Mouse (Mus musculus): ENCODE data around the gene Itga4.

Itga4 gene

DNA sequence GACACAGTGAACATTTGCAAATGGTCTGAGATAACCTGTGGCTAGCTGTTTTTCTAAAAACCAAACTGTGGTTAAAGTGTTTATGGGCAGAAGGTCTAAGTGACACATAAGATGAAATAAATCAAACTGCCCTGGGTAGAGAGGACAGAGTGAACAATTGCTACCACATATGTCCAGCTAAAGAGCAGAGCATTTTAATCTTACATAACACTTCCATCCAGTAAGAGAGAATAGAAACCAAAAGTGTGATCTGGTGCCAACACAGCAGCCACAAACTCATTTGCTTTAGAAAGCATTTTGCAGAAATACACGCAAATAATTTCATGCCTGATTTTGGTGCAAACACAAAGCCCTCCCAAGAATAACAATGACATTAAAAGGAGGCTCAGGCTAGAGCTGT, 83.8 kb downstream of the Itga4 start:
- in situ Hi-C loops (cut with MboI, MseI), result loop anchor here in 1 of 2 experiments (5.0 kb wide), 1 partner anchor 937 kb away; no protein-coding TSS in a partner anchor

GRCm38 (mm10) chr2:79343115-79343514, 87.9 kb downstream of the Itga4 start:
- in situ Hi-C loops (cut with MboI, MseI), result no loop called here

DNA sequence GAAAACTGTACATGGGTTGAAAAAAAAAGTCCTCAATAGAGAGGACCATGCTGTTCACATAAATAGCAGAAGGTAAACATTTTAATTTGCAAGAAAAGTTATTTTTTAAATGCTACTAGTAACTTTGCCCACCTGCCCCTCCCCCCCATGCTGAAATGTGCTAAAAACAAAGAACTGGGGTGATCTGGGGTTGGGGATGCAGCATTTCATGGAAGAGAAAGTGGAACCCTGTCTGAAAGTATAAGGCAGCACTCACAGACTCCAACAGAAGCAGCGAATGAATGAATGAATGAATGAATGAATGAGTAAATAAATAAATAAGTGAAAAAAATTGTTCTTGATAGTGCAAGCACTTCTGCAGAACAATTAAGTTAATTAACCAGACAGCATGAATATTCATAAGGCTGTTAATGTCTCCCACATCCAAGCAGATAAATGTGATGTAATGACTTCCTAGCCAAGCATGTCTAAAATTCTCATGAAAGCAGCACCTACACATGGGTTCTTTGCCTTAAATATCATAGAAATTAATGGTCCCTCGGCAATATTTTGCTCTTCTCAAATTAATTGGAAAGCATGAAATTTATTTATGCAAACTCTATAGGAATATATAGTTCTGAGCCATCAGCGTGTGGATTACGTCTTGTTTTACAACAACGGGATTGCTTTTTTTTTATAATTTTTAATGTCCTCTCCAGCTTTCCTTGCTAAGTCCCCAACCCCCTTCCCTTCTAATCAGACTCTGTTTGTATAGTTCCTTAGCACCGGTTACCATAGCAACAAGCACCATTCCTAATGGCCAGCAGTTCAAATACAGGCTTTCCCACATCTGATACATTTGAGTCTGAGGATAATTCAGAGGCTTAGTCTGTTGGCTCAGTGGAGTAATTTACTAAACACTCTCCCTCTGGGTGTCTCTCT, 96.2 kb downstream of the Itga4 start:
- in situ Hi-C loops (cut with MboI, MseI), result loop anchor here in 1 of 2 experiments (25.0 kb wide), 1 partner anchor 1314 kb away; no protein-coding TSS in a partner anchor

DNA sequence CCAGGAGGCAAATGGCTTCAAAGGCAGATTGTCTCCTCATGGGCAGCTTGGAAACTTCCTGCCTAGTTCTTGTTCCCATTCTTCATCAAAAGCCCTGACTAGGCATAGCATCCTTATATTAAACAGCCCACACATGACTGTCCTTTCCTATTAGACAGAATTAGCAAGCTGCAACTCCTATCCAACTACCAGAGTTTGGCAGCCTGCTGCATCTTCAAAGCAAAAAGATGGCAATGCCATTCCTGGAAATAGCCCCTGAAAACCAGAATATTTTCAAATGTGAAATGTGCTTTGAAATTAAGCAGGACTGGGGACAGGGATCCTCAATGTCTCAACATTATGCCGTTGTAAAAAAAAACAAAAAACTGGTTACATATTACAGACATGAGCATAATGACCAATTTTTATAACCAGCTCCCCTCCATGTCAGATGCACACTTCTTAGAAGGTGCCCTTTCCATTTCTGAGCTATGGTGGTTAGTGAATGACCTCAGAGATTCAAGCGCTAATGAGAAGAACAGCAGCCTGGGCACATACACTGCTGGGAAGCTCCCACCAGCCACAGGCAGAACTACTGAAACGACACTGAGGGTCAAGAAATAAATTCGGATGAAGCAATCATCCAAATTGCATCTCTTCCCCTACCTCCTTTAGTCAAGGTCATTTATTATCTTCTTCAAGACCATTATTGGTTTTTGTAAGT, 97.0 kb downstream of the Itga4 start:
- in situ Hi-C loops (cut with MboI, MseI), result loop anchor here in 1 of 2 experiments (25.0 kb wide), 1 partner anchor 1315 kb away; no protein-coding TSS in a partner anchor

DNA sequence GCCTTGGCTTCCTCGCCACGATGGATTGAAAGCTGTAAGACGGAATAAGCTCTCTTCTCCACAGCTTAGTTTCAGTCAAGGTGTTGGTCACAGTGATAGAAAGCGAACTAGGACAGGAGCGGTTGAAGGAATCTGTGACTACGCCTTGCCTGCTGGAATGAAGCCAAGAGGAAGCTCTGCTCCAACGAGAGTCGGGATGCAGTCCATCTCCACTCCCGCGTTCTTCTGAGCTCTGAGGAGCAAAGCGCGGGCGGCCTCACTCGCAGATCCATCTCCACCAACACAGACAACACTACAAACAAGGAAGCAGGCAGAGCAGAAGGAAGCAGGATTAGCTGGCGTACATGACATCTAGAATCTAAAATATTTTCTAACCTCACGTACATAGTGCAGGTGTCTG, 99.5 kb downstream of the Itga4 start:
- in situ Hi-C loops (cut with MboI, MseI), result loop anchor here in 1 of 2 experiments (25.0 kb wide), 1 partner anchor 1317 kb away; no protein-coding TSS in a partner anchor

DNA sequence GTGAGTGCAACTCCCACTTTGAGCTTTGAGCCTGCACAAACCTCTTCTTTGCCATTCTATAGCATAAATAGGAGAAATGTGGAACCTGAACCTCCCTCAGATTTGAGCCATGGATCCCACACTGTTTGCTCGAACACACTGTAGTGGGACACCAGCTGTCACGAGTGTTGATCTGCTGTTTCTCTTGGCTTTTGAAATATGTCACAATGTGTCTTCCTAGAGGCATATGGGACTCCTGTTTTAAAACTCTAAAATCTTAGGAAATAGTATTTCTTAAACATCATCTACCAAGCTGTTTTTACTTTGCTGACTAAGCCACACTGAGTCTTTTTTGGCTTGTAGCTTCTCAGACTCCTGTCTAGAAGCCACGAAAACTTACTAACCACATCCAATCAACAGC, 102.6 kb downstream of the Itga4 start:
- in situ Hi-C loops (cut with MboI, MseI), result loop anchor here in 1 of 2 experiments (25.0 kb wide), 1 partner anchor 1321 kb away; no protein-coding TSS in a partner anchor

GRCm38 (mm10) chr2:79362029-79362428, 106.8 kb downstream of the Itga4 start:
- in situ Hi-C loops (cut with MboI, MseI), result loop anchor here in 1 of 2 experiments (25.0 kb wide), 1 partner anchor 1325 kb away; no protein-coding TSS in a partner anchor

DNA sequence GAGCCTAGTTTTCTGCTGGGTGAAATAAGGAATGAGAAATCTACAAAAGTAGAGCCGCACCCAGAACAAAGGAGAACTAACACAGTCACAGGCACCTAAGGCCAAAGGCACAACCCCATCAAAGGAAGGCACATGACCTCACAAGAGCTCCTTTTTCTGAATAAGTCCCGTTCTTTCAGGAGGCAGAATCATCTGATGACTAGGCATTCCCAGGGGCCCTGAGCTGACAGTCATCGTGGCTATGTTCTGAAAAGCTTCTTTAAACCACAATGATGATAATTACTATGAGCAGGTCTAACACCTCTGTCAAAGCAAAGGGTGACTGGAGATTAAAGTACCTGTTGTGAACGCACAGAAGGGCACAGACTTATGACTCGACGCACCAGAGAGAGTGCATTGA, 108.7 kb downstream of the Itga4 start:
- in situ Hi-C loops (cut with MboI, MseI), result loop anchor here in 1 of 2 experiments (25.0 kb wide), 1 partner anchor 1327 kb away; no protein-coding TSS in a partner anchor

DNA sequence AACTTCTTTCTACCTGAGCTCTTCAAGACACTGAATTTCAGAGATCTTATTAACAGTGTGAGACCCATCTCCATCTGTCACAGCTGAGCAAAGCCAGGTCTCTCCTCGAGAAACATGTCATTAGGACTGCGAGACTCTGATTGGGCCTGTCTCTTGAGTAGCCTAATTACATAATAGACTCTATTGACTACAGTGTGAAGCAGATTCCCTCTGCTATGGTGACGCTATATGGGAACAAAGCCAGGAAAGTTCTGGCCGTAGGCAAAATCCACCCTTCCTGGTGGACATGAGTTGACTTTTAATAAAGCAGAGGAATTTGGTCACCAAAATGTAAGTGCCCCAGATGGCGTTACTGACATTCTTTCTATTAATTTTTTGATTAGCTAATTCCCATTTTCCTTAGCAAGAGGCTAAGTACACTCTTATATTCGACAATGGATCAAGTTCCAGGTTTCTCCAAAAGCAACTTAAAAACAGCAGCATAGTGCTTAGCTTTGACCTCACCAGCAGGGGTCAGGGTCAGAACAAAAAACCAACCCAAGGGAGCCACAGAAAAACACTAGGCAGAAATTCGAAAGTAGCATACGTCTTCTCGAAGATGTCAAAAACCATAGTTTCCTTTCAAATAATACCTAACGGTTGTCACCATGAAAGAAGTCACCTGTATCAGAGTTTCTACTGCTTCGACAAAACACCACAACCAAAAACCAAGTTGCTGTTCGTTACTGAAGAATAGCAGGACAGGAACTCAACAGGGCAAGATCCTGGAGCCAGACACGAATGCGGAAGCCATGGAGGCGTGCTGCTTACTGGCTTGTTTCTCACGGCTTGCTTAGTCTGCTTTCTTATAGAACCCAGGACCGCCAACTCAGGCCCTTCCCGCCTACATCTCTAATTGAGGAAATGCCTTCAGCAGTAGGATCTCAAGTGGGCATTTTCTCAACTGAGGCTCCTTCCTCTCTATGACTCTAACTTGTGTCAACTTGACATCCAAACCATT, 112.5 kb downstream of the Itga4 start:
- in situ Hi-C loops (cut with MboI, MseI), result loop anchor here in 1 of 2 experiments (25.0 kb wide), 1 partner anchor 1330 kb away; no protein-coding TSS in a partner anchor

- in situ Hi-C loops (cut with MboI, MseI), result loop anchor here in 1 of 2 experiments (25.0 kb wide), 1 partner anchor 1331 kb away; no protein-coding TSS in a partner anchor
Observed at GRCm38 (mm10) chr2:79368661-79369060, 113.4 kb downstream of the Itga4 start.

DNA sequence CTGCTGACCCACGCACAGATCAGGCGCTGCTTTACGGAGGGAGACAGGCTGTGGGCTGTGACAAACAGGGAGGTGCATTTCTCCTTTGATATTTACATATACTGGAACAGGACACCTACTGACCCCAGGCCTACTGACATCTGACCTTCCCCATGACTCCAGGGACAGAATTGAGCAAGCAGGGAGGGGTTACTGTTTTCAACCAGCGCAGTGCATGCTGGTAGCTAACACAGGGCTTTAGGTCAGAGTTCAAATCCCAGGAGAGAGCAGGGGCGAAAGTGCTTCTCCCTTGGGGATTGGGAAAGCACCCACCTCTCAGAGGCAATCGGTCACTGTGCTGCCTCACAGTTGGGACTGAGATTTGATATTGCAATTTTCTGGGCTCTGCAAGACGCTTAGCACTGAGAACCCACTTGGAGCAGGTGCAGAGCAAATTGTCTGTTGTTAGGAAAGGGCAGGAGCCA, 113.9 kb downstream of the Itga4 start:
- in situ Hi-C loops (cut with MboI, MseI), result loop anchor here in 1 of 2 experiments (25.0 kb wide), 1 partner anchor 1332 kb away; no protein-coding TSS in a partner anchor

- in situ Hi-C loops (cut with MboI, MseI), result loop anchor here (5.0 to 25.0 kb wide), 6 partner anchors 127 to 1333 kb away; no protein-coding TSS in a partner anchor
Observed at GRCm38 (mm10) chr2:79369905-79370304, 114.7 kb downstream of the Itga4 start.

DNA sequence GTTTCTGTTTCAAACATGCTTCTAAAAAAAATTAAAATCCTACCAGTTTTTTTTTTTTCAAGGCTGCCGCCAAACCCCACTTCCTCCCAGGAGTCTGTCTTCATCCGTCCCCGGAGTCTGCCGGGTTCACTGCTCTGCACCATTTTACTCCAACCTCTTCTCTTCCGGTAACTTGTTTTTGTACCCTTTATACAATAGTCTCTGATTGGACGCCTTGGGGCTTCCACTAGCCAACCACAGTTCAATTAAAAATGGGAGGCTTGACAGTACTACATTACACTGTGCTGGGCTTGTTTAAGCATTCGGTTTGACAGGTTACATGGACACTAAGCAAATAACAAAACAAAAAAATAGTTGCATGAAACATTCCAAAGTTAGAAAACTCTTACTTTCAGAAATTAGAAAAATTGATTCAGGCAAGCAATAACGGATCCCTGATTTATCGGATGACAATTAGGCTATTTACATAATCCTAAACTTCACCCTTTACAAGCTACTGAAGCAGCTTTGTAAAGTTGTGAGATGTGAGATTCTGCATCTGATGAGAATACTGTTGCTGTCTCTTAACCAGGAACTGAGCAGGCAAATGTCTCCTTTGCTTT, 115.6 kb downstream of the Itga4 start:
- in situ Hi-C loops (cut with MboI, MseI), result loop anchor here (5.0 to 25.0 kb wide), 6 partner anchors 126 to 1334 kb away; no protein-coding TSS in a partner anchor

DNA sequence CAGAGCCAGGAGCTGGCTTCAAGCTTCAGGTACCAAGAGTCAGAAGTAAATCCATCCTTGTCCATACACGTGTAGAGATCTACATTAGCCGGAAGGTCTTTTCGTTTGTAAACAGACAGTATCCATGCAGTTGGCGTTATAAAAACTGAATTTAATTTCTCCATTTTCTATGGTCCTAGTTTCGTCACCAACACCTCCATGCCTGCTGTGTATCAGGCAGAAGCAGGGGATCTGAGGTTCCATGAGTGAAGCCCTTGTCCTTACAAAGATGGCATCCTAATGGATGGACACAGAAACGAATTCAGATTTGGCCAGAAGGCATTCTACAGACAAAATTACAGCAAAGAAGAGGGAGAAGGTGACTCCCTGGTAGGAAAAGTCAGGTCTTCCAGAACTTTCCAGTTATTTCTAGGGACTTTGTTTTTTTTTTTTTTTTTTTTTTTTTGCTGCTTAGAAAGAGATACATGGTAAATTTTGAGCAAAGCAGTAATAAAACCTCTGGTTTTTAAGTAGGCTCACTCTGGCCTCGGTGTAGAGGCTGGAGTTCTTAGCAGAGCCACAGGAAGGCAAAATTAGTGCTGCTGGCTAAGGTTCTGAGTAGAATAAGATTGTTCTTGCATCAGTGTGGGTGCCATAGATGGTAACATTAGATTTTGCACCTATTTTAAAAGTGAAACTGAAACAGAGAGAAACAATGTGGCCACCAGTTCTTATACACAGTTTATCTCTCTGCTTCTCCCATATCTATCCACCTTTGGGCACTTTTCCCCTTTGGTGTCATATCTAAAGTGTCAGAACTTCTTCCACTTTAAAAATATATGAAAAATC, 116.3 kb downstream of the Itga4 start:
- in situ Hi-C loops (cut with MboI, MseI), result loop anchor here (5.0 to 25.0 kb wide), 6 partner anchors 126 to 1334 kb away; no protein-coding TSS in a partner anchor

GRCm38 (mm10) chr2:79372154-79372467, 116.9 kb downstream of the Itga4 start:
- in situ Hi-C loops (cut with MboI, MseI), result loop anchor here (5.0 to 25.0 kb wide), 6 partner anchors 125 to 1335 kb away; no protein-coding TSS in a partner anchor

- in situ Hi-C loops (cut with MboI, MseI), result loop anchor here (5.0 to 25.0 kb wide), 6 partner anchors 125 to 1335 kb away; no protein-coding TSS in a partner anchor
Observed at GRCm38 (mm10) chr2:79372486-79373200, 117.4 kb downstream of the Itga4 start.

DNA sequence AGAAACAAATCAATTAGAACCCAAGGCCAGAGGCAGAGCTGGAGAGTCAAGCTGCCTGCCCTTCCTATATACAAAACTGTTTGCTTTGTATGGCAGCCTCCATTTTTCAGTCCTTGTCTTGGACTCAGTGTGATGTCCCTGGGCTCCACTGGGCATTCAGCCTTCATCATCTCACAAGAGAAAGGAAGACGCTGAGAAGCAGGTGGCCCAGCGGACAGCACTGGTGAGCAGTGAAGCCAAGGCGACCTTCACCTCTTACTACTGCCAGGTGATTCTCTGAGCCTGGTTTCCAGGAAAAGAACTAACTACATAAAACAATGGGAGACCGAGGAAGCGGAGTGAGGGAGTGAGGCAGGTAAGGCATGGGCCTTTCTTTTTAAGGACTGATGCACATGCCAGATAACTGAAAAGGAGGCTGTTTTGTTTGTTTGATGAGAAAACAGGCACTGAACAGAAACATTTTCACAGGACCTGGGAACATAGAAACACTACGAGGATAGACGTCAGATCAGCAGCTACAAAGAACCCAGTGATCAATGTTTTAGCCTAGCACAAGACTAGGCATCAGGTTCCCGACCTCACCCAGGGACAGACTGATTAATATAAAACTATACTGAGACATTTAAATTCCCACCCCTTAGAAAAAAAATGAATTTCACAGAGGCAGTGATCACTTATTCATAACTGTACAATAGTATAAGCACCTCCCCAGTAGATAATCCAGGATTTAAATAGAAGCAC, 123.3 kb downstream of the Itga4 start:
- in situ Hi-C loops (cut with MboI, MseI), result loop anchor here in 1 of 2 experiments (10.0 kb wide), 2 partner anchors 266 to 396 kb away; no protein-coding TSS in a partner anchor

Data from T-helper 17 cell (primary cell).